Mouse (Mus musculus): ENCODE measurements around the gene Amdhd2. TPM values are rescaled to one million over a fixed set of nuclear protein-coding genes. Genes with fewer than 3 reads are reported as not detected.
"Not testable (repeated sequence)": the region's sequence is repeated elsewhere in the genome, so short reads cannot be mapped to it uniquely, and the experiment has no call there.

Gene Amdhd2
- total RNA-seq, 1 experiment from 2014 or later = 35.8 TPM

GRCm38 (mm10) chr17:24156394-24156793, 7.2 kb downstream of the Amdhd2 start:
- no peak for DNase-seq

GRCm38 (mm10) chr17:24155742-24156141, 7.8 kb downstream of the Amdhd2 start:
- DNase-seq = no peak

- no peak for DNase-seq
Measured at GRCm38 (mm10) chr17:24154463-24154862, 9.1 kb downstream of the Amdhd2 start.

- peak; percentile 90 for DNase-seq
Measured at GRCm38 (mm10) chr17:24151890-24152563, 11.5 kb downstream of the Amdhd2 start.

GRCm38 (mm10) chr17:24151382-24151781, 12.2 kb downstream of the Amdhd2 start:
- no peak for DNase-seq

- no peak for DNase-seq
Measured at GRCm38 (mm10) chr17:24150824-24151223, 12.7 kb downstream of the Amdhd2 start, which contains the start of gene Pdpk1. Pdpk1 (minus strand) TSS chr17:24150924.

GRCm38 (mm10) chr17:24149421-24149820, 14.1 kb downstream of the Amdhd2 start:
- peak; percentile 68 for DNase-seq

- no peak for DNase-seq
Measured at GRCm38 (mm10) chr17:24142897-24143296, 20.7 kb downstream of the Amdhd2 start.

GRCm38 (mm10) chr17:24141425-24141920, 22.1 kb downstream of the Amdhd2 start:
- DNase-seq = peak; percentile 99

GRCm38 (mm10) chr17:24140845-24141424, 22.6 kb downstream of the Amdhd2 start:
- peak; percentile 70 for DNase-seq

- DNase-seq = no peak
Measured at GRCm38 (mm10) chr17:24139968-24140367, 23.6 kb downstream of the Amdhd2 start.

GRCm38 (mm10) chr17:24139256-24139655, 24.3 kb downstream of the Amdhd2 start:
- DNase-seq = no peak

- no peak for DNase-seq
Measured at GRCm38 (mm10) chr17:24137226-24137880, 26.2 kb downstream of the Amdhd2 start.

- no peak for DNase-seq
Measured at GRCm38 (mm10) chr17:24134062-24134461, 29.5 kb downstream of the Amdhd2 start.

GRCm38 (mm10) chr17:24132919-24133318, 30.6 kb downstream of the Amdhd2 start:
- not testable (repeated sequence) for DNase-seq

- no peak for DNase-seq
Measured at GRCm38 (mm10) chr17:24131570-24131969, 32.0 kb downstream of the Amdhd2 start.

- DNase-seq = not testable (repeated sequence)
Measured at GRCm38 (mm10) chr17:24129246-24129645, 34.3 kb downstream of the Amdhd2 start.

GRCm38 (mm10) chr17:24127592-24127991, 36.0 kb downstream of the Amdhd2 start:
- no peak for DNase-seq

GRCm38 (mm10) chr17:24126801-24127200, 36.8 kb downstream of the Amdhd2 start:
- no peak for DNase-seq

GRCm38 (mm10) chr17:24119446-24119845, 44.1 kb downstream of the Amdhd2 start:
- no peak for DNase-seq

- DNase-seq = no peak
Measured at GRCm38 (mm10) chr17:24113031-24113430, 50.5 kb downstream of the Amdhd2 start.

GRCm38 (mm10) chr17:24111256-24111655, 52.3 kb downstream of the Amdhd2 start:
- no peak for DNase-seq

- no peak for DNase-seq
Measured at GRCm38 (mm10) chr17:24108896-24109295, 54.7 kb downstream of the Amdhd2 start.
